Mouse (Mus musculus) hindbrain, embryonic 12.5 days (tissue): ENCODE measurements around the gene Dntt. TPM values are rescaled to one million over a fixed set of nuclear protein-coding genes. Genes with fewer than 3 reads are reported as not detected.

ENCODE experiments used
- ATAC-seq: fragments of 200-750 bp; cut with Nextera tagmentation; 2 replicates; pipeline ENCODE4 v1.8.0; 2017; ENCODE audit warnings: moderate TSS enrichment; ENCODE audit not compliant: low FRiP score
- H3K27ac ChIP-seq: fragments of 300-500 bp; sonication (generic); 2 replicates; pipeline ENCODE4 v1.5.1; 2016; ENCODE audit warnings: mild to moderate bottlenecking
- H3K27me3 ChIP-seq: fragments of 300-500 bp; sonication (generic); 2 replicates; pipeline ENCODE4 v1.6.1; 2016; ENCODE audit warnings: mild to moderate bottlenecking
- H3K36me3 ChIP-seq: fragments of 300-500 bp; sonication (generic); 2 replicates; pipeline ENCODE4 v1.6.1; 2016; ENCODE audit warnings: mild to moderate bottlenecking
- H3K4me1 ChIP-seq: fragments of 300-500 bp; sonication (generic); 2 replicates; pipeline ENCODE4 v1.6.1; 2016
- H3K4me2 ChIP-seq: fragments of 300-500 bp; sonication (generic); replicated peaks from 2 replicates; pipeline ENCODE4 v1.6.1; 2016; ENCODE audit warnings: mild to moderate bottlenecking
- H3K4me3 ChIP-seq: fragments of 300-500 bp; sonication (generic); 2 replicates; pipeline ENCODE4 v1.5.1; 2016; ENCODE audit warnings: mild to moderate bottlenecking
- H3K9ac ChIP-seq: fragments of 300-500 bp; sonication (generic); 2 replicates; pipeline ENCODE4 v1.6.1; 2016; ENCODE audit warnings: mild to moderate bottlenecking, moderate library complexity
- H3K9me3 ChIP-seq: fragments of 300-500 bp; sonication (generic); replicated peaks from 2 replicates; pipeline ENCODE4 v1.6.1; 2016; ENCODE audit warnings: mild to moderate bottlenecking
- WGBS: fragments of 180-500 bp; shearing (Covaris S2); methylation state at CpG from one replicate; pipeline ENCODE4 v1.1.7; 2016; 5-methylcytosine and 5-hydroxymethylcytosine counted together
- polyA plus RNA-seq: library from polyadenylated mRNA; unstranded; fragments of >200 nt; fragmentation: Nextera tagmentation; extraction: Ambion mirVana; gene quantifications from 2 replicates; pipeline ENCODE4 v1.2.1, GENCODE M21; 2016

The Dntt gene
- polyA plus RNA-seq, 1 experiment from 2014 or later: 0.14 TPM

GRCm38 (mm10) chr19:41039110-41039509 lies 10.0 kb downstream of the Dntt start:
- Histone ChIP-seq H3K27me3 (no peaks in the 10 kb centered on the region), H3K4me3 (no peak overlapping the region), H3K9ac (no peak overlapping the region), H3K4me2 (no peak overlapping the region), H3K36me3 (no peaks in the 10 kb centered on the region), H3K4me1 (no peaks in the 10 kb centered on the region), H3K27ac (no peak overlapping the region), H3K9me3 (no peaks in the 10 kb centered on the region)
- WGBS: 85% methylated on average over 7 of the region's 7 CpGs
- no peak for ATAC-seq

GRCm38 (mm10) chr19:41045091-41045770 lies 16.2 kb downstream of the Dntt start:
- Histone ChIP-seq H3K27me3 (no peaks in the 10 kb centered on the region), H3K36me3 (no peaks in the 10 kb centered on the region), H3K9ac (no peak overlapping the region), H3K4me2 (no peak overlapping the region), H3K9me3 (no peaks in the 10 kb centered on the region), H3K4me3 (no peak overlapping the region), H3K4me1 (no peaks in the 10 kb centered on the region), H3K27ac (no peak overlapping the region)
- 64% methylated on average over 10 of the region's 10 CpGs for WGBS
- ATAC-seq: no peak

GRCm38 (mm10) chr19:41047437-41048186 lies 18.5 kb downstream of the Dntt start:
- no peak for ATAC-seq
- Histone ChIP-seq H3K9me3 (no peaks in the 10 kb centered on the region), H3K9ac (no peak overlapping the region), H3K4me2 (no peak overlapping the region), H3K4me3 (no peak overlapping the region), H3K4me1 (no peaks in the 10 kb centered on the region), H3K36me3 (no peaks in the 10 kb centered on the region), H3K27me3 (no peaks in the 10 kb centered on the region), H3K27ac (no peak overlapping the region)
- WGBS: 83% methylated on average over 9 of the region's 9 CpGs

GRCm38 (mm10) chr19:41048187-41048559 lies 19.1 kb downstream of the Dntt start:
- no peaks in the 10 kb centered on the region for H3K27me3 ChIP-seq
- H3K4me2 ChIP-seq: no peak overlapping the region
- H3K4me1 ChIP-seq: no peaks in the 10 kb centered on the region
- H3K9me3 ChIP-seq: no peaks in the 10 kb centered on the region
- no peak for ATAC-seq
- H3K9ac ChIP-seq: no peak overlapping the region
- H3K27ac ChIP-seq: no peak overlapping the region
- H3K36me3 ChIP-seq: no peaks in the 10 kb centered on the region
- 90% methylated on average over 3 of the region's 3 CpGs for WGBS
- H3K4me3 ChIP-seq: no peak overlapping the region

GRCm38 (mm10) chr19:41051714-41052113 lies 22.6 kb downstream of the Dntt start:
- no peak for ATAC-seq
- Histone ChIP-seq H3K27ac (no peak overlapping the region), H3K36me3 (no peaks in the 10 kb centered on the region), H3K9me3 (no peaks in the 10 kb centered on the region), H3K9ac (no peak overlapping the region), H3K27me3 (no peaks in the 10 kb centered on the region), H3K4me1 (no peaks in the 10 kb centered on the region), H3K4me2 (no peak overlapping the region), H3K4me3 (no peak overlapping the region)
- WGBS: 85% methylated on average over 1 of the region's 1 CpGs

GRCm38 (mm10) chr19:41052247-41052646 lies 23.2 kb downstream of the Dntt start:
- H3K4me2 ChIP-seq: no peak overlapping the region
- ATAC-seq: no peak
- H3K36me3 ChIP-seq: no peaks in the 10 kb centered on the region
- no peak overlapping the region for H3K4me3 ChIP-seq
- WGBS: 57% methylated on average over 5 of the region's 5 CpGs
- no peaks in the 10 kb centered on the region for H3K27me3 ChIP-seq
- no peaks in the 10 kb centered on the region for H3K9me3 ChIP-seq
- H3K9ac ChIP-seq: no peak overlapping the region
- no peak overlapping the region for H3K27ac ChIP-seq
- no peaks in the 10 kb centered on the region for H3K4me1 ChIP-seq

GRCm38 (mm10) chr19:41053530-41053929 lies 24.5 kb downstream of the Dntt start:
- ATAC-seq: no peak
- no peak overlapping the region for H3K27ac ChIP-seq
- no peak overlapping the region for H3K4me3 ChIP-seq
- no peaks in the 10 kb centered on the region for H3K36me3 ChIP-seq
- no peak overlapping the region for H3K9ac ChIP-seq
- 38% methylated on average over 10 of the region's 10 CpGs for WGBS
- no peaks in the 10 kb centered on the region for H3K4me1 ChIP-seq
- H3K27me3 ChIP-seq: no peaks in the 10 kb centered on the region
- no peak overlapping the region for H3K4me2 ChIP-seq
- no peaks in the 10 kb centered on the region for H3K9me3 ChIP-seq

- no peak overlapping the region for H3K4me3 ChIP-seq
- no peaks in the 10 kb centered on the region for H3K4me1 ChIP-seq
- WGBS: 70% methylated on average over 4 of the region's 4 CpGs
- no peaks in the 10 kb centered on the region for H3K36me3 ChIP-seq
- no peak for ATAC-seq
- no peak overlapping the region for H3K9ac ChIP-seq
- no peak overlapping the region for H3K27ac ChIP-seq
- no peaks in the 10 kb centered on the region for H3K27me3 ChIP-seq
- no peak overlapping the region for H3K4me2 ChIP-seq
- no peaks in the 10 kb centered on the region for H3K9me3 ChIP-seq
Measured at GRCm38 (mm10) chr19:41054702-41055101, 25.6 kb downstream of the Dntt start.

GRCm38 (mm10) chr19:41071500-41071899 lies 42.4 kb downstream of the Dntt start:
- WGBS: 10% methylated on average over 8 of the region's 8 CpGs
- Histone ChIP-seq H3K9ac (no peak overlapping the region), H3K27ac (no peak overlapping the region), H3K9me3 (no peaks in the 10 kb centered on the region), H3K4me1 (no peaks in the 10 kb centered on the region), H3K27me3 (no peaks in the 10 kb centered on the region), H3K4me2 (no peak overlapping the region), H3K4me3 (no peak overlapping the region), H3K36me3 (no peaks in the 10 kb centered on the region)
- no peak for ATAC-seq

GRCm38 (mm10) chr19:41073746-41074455 lies 44.8 kb downstream of the Dntt start:
- H3K9ac ChIP-seq: no peak overlapping the region
- H3K4me1 ChIP-seq: no peaks in the 10 kb centered on the region
- no peak for ATAC-seq
- 0 out of 2 replicates have a peak, but pooled peaks cover 3% of the 10 kb centered on the region for H3K27me3 ChIP-seq
- H3K9me3 ChIP-seq: no peaks in the 10 kb centered on the region
- H3K27ac ChIP-seq: no peak overlapping the region
- H3K36me3 ChIP-seq: no peaks in the 10 kb centered on the region
- H3K4me3 ChIP-seq: no peak overlapping the region
- H3K4me2 ChIP-seq: no peak overlapping the region
- WGBS: 91% methylated on average over 14 of the region's 14 CpGs

GRCm38 (mm10) chr19:41076906-41077305 lies 47.8 kb downstream of the Dntt start, which contains the start of gene Opalin:
Gene Opalin, minus strand, starts transcription at chr19:41077113.
- Histone ChIP-seq H3K9me3 (no peaks in the 10 kb centered on the region), H3K4me3 (no peak within 1 kb of the TSS), H3K27me3 (0 out of 2 replicates have a peak, but pooled peaks cover 3% of the 10 kb centered on the region), H3K36me3 (no peaks in the 10 kb centered on the region), H3K4me1 (peaks cover 10% of the 10 kb centered on the region), H3K4me2 (no peak within 1 kb of the TSS), H3K9ac (no peak within 1 kb of the TSS), H3K27ac (no peak within 1 kb of the TSS)
- 86% methylated on average over 3 of the region's 3 CpGs for WGBS
- ATAC-seq: no peak

- H3K4me2 ChIP-seq: no peak overlapping the region
- no peak overlapping the region for H3K4me3 ChIP-seq
- peak; percentile 77 for ATAC-seq
- WGBS: 35% methylated on average over 3 of the region's 3 CpGs
- H3K9ac ChIP-seq: 0 out of 2 replicates have a peak overlapping the region, but pooled peaks have one; percentile 18
- H3K27me3 ChIP-seq: 0 out of 2 replicates have a peak, but pooled peaks cover 3% of the 10 kb centered on the region
- no peaks in the 10 kb centered on the region for H3K36me3 ChIP-seq
- peak overlapping the region; percentile 52; the same call in 1 of the 2 replicates for H3K27ac ChIP-seq
- H3K4me1 ChIP-seq: peaks cover 13% of the 10 kb centered on the region
- no peaks in the 10 kb centered on the region for H3K9me3 ChIP-seq
Measured at GRCm38 (mm10) chr19:41081589-41081988, 52.5 kb downstream of the Dntt start.
